Mouse (Mus musculus) T-helper 1 cell (primary cell): Measurements from ENCODE around the gene Agpat1.

Experiments
- in situ Hi-C: fragments of 300-600 bp; cut with MboI, MseI; formaldehyde crosslinking; loops from one replicate; pipeline ENCODE4 v1.15.1; 2025; ENCODE audit warnings: high pct_unique_total_duplicates

Gene Agpat1

DNA sequence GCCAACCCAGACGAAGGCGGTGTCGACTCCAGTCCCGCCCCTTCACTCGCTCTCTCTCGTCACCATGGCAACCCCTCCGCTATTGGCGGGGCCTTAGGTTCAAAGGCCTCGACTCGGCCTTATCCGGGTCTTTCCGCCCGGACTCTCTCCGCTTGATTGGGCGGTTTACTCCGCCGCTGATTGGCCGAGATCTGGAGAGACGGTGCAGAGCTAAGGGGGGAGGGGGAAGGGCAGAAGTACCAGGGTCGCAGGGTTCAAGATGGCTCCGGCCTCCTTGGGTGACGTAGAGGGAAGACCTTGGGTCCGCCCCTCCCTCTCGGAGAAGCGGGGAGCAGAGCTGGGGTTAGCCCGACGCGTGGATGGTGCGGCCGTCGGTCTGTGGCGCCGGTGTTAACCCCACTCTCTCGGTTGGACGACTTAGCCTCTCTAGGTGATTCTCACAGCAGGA is at the start of gene Agpat1:
Gene Agpat1 (plus strand): TSS at position 202 of the 448 bp plus-strand sequence.
- in situ Hi-C loops = loop anchor here (10.0 kb wide), 1 partner anchor 569 kb away; the partner anchor contains the start of genes Col11a2, Rxrb and Slc39a7

DNA sequence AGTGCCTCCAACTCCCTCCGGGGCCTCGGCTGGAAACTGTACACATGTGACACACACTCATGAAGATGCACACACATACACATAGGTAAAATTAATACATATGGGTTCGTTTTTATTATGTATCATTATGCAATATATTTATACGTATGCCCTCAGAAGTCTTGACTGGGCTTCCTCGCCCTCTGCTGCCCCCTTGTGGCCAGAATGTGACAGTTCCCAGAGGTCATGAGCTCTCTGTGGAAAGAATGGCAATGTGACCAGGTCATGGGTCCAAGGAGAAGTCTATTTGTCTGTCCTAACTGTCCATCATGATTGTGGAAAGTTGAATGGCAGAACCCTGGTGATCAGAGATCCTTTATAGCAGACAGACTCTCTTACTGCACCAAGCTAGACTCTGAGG is 48.6 kb upstream of the Agpat1 start:
- in situ Hi-C loops = no loop called here

DNA sequence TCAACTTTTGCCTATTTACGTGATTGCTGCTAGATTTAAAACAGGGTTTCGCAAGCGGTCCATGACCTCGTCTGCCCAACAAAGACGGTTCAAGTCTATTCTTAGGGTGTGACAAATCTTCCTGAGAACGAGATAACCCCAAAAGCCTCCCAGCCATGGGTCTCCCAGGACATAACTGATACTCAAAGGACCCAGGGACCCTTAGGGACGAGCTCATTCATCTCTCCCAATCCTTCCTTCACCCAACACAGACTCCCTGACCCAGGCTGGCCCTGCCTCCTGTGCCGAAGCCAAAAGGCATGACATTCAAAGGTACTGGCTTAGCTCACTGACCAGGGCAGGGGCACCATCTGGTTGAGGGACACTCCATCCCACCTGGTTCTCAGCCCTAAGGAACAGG is 47.7 kb upstream of the Agpat1 start:
- in situ Hi-C loops = no loop called here

DNA sequence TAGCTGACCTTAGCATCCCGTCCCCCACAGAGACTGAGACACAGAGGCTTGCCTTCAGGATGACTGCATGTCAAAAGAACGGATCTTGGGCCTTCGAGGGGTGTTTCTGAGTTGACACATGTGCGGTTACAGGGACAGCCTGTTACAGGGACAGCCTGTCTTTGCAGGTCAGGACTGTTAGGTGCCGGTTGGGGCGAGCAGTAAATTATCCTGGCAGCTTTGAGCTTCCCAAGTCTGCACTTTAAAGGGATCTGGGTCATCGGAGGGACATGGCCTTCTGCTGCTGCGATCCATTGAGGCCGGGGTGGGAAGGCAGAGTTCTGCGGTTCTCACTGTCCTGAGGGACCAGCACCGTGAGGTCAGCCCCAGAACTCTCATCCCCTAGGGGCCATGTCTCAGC is 46.7 kb upstream of the Agpat1 start:
- in situ Hi-C loops = no loop called here

DNA sequence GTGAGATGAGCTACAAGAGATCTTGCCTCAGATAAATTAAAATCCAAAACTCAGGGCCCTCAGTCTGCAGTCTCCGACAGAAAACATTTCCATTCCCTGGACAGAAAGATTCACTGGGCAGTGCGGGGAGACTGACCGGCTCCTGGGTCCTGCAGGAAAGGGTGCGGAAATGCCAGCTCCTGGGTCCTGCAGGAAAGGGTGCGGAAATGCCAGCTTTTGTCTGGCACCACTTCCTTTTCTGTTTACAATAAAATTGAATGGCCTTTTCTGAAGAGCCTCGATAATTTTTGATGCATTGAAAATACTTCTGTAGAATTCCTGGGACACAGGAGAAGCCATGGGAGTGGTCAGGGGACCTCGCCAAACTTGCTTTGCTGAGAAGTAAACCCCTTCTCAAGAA is 44.9 kb upstream of the Agpat1 start:
- in situ Hi-C loops = no loop called here

DNA sequence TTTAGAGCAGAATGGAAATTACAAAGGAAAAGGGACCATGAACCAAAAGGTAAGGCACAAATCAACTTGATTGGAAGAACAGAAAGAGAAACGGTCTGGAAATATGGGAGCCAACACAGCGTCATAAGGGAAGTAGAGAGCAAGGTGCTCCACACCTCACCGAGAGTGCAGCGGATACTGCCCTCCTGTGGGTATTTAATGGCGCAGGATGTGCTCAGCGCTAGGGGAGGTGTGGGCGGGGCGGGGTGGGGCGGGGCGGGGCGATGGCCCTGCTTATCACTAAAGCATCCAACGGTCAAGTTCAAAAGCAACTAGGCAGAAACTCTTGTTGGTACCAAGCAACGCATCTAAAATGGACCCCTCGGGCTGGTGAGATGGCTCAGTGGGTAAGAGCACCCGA is 44.2 kb upstream of the Agpat1 start:
- in situ Hi-C loops = no loop called here

DNA sequence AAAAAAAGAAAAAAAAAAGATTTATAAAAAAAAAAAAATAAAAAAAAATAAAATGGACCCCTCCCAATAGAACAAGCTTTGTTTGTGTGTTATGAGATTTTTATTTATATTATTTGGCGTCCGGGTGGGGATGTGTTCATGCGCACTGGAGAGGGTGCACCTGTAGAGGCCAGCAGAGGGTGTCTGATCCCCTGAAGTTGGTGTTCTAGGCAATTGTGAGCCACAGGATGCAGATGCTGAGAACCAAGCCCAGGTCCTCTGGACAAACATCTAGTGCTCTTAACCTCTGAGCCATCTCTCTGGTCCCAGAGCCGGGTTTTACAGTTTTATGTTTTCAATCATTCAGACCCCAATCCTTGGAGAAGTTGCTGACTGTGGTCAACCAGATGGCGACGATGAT is 43.6 kb upstream of the Agpat1 start:
- in situ Hi-C loops = no loop called here

DNA sequence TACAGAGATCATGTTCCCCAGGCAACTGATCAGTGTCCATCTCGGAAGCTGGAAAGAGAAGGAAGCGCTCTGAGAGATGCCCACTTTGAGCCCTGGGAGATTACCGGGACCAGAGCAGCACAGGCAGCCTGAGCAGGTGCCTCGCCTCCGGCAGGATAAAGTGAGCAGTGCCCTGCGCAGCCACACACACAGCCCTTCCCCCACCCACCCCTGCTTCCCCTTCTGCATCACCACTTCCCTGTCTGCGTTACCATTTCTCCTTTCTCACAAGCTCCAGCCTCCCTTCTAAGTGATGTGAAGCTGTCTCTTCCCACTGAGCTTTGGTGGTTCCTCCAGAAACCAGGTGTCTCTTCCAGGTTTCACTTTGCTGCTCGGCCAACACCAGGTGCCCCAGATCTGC is 42.9 kb upstream of the Agpat1 start:
- in situ Hi-C loops = no loop called here

DNA sequence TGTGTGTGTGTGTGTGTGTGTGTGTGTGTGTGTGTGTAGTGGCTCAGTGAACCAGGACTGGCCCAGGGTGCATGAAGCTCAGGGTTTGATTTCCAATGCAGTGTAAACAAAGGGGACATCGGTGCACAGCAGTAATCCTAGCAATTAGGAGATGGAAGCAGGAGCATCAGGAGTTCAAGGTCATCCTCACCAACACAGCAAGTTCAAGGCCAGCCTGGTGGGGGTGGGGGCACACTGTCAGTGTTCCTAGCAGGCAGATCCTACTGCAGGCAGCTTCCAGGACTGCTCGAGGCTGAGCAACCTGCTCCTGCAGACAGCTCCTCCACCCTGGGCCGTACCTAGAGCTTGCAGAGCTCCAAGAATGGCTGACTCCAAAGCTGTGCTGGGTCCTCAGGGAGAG is 41.5 kb upstream of the Agpat1 start:
- in situ Hi-C loops = no loop called here

DNA sequence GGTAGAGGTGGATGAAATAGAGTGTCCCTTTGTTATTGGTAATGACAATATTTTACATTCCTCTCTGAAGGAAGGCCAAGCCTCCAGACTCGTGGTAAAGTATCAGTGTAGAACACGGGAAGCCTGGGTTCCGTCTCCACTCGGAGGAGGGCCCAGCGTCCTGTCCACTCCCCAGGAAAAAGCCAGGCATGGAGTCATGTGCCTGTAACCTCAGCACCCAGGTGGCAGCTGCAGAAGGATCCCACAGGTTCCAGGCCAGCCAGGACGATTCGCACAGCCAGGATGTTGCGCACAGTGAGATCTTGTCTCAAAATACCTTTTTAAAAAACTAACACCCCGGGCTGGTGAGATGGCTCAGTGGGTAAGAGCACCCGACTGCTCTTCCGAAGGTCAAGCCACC is 40.7 kb upstream of the Agpat1 start:
- in situ Hi-C loops = no loop called here

DNA sequence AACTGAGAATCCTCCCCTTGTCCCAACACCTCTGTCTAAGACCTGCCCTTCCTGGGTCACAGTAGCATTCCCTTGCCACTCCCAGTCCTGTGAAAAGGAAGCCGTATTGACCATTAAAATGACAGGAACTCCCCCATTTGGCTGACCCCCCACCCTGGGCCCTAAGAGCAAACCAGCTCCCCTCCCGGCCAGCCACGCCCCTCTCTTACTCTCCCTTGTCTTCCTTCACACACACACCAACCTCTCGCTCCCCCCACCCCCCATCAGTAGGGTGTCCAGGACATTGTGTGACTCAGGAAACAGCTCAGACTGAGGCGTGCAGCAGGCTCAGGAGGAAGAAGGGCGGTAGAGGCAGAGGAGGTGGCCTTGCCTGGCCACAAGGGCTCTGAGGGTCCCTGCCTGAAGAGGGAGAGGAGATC is 40.0 kb upstream of the Agpat1 start, which contains the start of gene Notch4:
Gene Notch4 (plus strand): TSS at position 266 of the 419 bp plus-strand sequence.
- in situ Hi-C loops = no loop called here

DNA sequence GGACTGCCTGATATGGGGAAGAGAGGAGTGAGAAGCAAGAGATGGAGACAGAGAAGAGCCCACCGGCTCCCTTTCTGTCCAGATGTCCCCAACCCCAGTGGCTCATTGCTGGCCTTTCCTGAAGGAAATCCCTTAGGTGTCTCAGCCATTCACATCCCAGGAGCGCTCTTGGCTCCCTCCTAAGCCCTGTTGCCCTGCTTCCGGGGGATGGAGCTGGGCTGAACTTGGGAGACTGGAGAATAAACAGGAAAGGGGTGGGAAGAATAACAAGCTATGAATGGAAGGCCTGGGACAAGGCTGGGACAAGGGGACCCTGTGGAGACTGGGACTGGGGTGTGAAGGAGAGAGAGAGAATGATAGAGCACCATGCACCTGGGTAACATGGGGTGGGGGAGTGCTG is 39.3 kb upstream of the Agpat1 start:
- in situ Hi-C loops = loop anchor here (5.0 kb wide), 2 partner anchors 53 to 248 kb away; partner anchors contain the start of gene Egfl8

DNA sequence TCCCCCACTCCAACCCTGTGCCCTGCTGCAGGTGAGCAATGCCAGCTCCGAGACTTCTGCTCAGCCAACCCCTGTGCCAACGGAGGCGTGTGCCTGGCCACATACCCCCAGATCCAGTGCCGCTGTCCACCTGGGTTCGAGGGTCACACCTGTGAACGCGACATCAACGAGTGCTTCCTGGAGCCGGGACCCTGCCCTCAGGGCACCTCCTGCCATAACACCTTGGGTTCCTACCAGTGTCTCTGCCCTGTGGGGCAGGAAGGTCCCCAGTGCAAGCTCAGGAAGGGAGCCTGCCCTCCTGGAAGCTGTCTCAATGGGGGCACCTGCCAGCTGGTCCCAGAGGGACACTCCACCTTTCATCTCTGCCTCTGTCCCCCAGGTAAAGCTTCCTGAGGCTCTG is 36.8 kb upstream of the Agpat1 start:
- in situ Hi-C loops = loop anchor here (5.0 kb wide), 2 partner anchors 50 to 245 kb away; partner anchors contain the start of gene Egfl8

DNA sequence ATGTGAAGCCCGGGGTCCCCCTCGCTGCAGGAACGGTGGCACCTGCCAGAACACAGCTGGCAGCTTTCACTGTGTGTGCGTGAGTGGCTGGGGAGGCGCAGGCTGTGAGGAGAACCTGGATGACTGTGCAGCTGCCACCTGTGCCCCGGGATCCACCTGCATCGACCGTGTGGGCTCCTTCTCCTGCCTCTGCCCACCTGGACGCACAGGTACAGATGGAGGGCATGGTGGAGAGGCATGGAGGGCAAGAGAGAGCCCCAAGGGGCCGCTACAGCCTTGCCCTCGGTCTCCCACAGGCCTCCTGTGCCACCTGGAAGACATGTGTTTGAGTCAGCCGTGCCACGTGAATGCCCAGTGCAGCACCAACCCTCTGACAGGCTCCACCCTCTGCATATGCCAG is 35.6 kb upstream of the Agpat1 start:
- in situ Hi-C loops = loop anchor here (5.0 kb wide), 2 partner anchors 49 to 244 kb away; partner anchors contain the start of gene Egfl8

DNA sequence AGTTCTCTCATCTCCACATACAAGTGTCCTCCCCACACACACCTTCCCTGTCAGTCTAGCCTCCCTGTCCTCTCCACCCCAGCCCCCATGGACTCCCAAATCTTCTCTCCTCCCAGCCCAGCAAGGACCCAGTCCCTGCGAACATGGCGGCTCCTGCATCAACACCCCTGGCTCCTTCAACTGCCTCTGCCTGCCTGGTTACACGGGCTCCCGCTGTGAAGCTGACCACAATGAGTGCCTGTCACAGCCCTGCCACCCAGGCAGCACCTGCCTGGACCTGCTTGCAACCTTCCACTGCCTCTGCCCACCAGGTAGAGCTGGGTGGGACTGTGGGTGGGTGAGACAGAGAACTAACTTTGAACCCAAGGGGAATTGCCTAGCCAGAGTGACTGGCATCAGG is 34.1 kb upstream of the Agpat1 start:
- in situ Hi-C loops = loop anchor here (5.0 kb wide), 2 partner anchors 47 to 242 kb away; partner anchors contain the start of gene Egfl8

DNA sequence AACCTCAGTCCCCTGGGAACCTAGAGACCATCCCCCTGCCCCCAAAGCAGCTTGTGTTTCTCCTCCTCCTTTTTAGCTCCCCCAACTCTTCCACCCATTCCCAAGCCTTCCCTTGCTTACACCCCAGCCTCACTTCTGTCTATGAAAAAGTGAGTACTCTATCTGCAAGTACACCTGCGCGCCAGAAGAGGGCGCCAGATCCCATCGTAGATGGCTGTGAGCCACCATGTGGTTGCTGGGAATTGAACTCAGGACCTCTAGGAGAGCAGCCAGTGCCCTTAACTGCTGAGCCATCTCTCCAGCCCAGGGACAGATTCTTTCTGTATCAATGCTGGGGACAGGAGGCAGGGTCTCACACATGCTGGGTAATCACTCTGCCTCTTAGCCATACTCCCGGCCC is 32.2 kb upstream of the Agpat1 start:
- in situ Hi-C loops = no loop called here

DNA sequence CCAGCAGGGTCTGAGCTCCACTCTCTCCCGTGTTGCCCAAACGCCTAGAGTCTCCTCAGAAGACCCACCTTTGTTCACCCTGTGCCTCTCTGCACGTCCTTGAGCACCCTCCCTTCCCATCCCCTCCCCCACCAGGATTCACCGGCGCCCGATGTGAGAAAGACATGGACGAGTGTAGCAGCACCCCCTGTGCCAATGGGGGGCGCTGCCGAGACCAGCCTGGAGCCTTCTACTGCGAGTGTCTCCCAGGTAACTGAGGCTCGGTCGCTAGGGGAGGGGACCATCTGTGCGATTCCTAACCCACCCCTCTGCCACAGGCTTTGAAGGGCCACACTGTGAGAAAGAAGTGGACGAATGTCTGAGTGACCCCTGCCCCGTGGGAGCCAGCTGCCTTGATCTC is 31.7 kb upstream of the Agpat1 start:
- in situ Hi-C loops = no loop called here

DNA sequence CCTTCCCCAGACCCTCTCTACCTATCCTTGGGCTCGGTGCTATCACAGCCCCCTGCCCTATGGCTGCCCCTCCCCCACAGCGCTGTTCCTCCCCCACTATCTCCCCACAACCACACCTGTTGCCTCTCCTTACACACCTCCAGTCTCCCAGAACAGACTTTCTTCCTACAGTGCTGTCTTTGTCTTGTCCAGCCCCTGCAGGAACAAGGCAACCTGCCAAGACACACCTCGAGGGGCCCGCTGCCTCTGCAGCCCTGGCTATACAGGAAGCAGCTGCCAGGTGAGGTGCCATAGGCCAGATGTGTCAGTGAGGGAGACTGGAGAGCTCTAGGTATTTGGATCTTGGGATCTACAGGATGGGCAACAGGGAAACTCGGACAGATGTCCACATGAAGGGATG is 27.5 kb upstream of the Agpat1 start:
- in situ Hi-C loops = no loop called here

DNA sequence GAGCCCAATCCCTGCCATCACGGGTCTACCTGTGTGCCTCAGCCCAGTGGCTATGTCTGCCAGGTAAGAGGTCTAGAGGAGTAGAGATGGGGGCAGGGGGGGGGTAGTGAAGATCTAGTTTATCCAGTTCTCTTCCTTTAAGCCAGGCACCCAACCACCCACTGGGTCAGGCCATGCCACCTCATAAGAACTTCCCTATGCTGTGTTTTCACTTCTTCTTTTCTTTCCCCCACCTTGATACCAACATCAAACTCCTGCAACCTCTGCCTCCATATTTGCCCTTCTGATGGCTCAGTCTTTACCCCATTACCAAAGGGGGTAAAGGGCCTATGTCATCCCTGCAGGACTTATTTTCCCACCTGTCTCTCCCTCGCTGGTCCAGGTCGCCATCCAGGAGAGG is 26.0 kb upstream of the Agpat1 start:
- in situ Hi-C loops = no loop called here

DNA sequence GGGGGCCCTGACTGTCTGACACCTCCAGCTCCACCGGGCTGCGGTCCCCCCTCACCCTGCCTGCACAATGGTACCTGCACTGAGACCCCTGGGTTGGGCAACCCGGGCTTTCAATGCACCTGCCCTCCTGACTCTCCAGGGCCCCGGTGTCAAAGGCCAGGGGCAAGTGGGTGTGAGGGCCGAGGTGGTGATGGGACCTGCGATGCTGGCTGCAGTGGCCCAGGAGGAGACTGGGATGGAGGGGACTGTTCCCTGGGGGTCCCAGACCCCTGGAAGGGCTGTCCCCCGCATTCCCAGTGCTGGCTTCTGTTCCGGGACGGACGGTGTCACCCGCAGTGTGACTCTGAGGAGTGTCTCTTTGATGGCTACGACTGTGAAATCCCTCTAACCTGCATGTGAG is 21.5 kb upstream of the Agpat1 start:
- in situ Hi-C loops = no loop called here

DNA sequence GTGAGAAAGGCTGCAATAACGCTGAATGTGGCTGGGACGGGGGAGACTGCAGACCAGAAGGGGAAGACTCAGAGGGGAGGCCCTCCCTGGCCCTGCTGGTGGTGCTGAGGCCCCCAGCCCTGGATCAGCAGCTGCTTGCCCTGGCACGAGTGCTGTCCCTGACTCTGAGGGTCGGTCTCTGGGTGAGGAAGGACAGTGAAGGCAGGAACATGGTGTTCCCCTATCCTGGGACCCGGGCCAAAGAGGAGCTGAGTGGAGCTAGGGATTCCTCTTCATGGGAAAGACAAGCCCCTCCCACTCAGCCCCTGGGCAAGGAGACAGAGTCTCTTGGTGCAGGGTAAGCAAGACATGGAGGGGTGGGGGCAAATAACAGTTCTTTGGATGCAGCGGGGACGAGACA is 20.7 kb upstream of the Agpat1 start:
- in situ Hi-C loops = no loop called here

DNA sequence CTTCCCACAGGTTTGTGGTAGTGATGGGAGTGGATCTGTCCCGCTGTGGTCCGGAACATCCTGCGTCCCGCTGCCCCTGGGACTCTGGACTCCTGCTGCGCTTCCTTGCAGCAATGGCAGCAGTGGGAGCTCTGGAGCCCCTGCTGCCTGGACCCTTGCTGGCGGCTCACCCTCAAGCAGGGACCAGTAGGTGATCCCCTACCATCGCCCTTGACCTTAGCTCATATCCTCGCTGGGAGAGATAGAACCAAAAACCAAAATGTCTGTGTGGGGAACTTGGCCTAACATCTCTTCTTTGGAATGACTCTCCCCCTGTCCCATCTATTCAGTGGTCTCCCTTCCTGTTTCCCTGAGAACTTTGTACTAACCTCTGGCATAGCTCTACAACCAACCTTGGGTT is 20.2 kb upstream of the Agpat1 start:
- in situ Hi-C loops = no loop called here

DNA sequence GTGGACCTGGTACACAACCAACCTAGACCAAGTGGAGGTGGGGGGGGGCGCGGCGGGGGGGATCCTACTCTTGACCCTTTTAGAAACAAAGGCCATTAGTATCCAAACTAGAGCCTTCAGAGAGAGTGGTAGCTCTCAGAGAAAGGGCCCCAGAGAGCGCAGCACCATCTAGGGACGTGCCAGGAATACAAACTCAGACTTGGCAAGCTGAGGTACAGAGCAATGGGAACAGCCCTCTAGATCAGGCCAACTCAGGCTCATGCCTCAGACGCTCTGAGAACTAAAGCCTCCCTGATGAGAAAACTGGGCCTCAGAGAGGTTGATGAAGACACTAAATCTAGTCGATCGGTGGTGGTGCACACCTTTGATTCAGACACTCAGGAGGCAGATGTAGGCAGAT is 18.9 kb upstream of the Agpat1 start:
- in situ Hi-C loops = no loop called here
